ENCODE assay signal across 28 mouse cellular contexts in genomic region chr5:119891960-119892359, GRCm38 (mm10). TPM values are rescaled to one million over a fixed set of nuclear protein-coding genes. Genes with fewer than 3 reads are reported as not detected.
DNase-seq lines count a peak whose midpoint lies in the region; ATAC-seq and TF ChIP-seq lines count a peak whose summit lies in the region.
"Had no signal": no experiment of that assay in that cellular context is flagged by ENCODE, and none has a peak within 500 bp of the region (broad histone marks: within the 10 kb centered on the region; RNA-seq: fewer than 3 reads in every experiment).

No protein-coding gene starts in this region.

- 45% methylated on average over 5 of the region's 5 CpGs for WGBS in embryonic facial prominence, embryonic 12.5 days
- 63% methylated on average over 5 of the region's 5 CpGs for WGBS in embryonic facial prominence, embryonic 10.5 days
- 48% methylated on average over 5 of the region's 5 CpGs for WGBS in midbrain, embryonic 14.5 days
- 34% methylated on average over 5 of the region's 5 CpGs for WGBS in midbrain, postnatal 0 days
- 21% methylated on average over 5 of the region's 5 CpGs for WGBS in limb, embryonic 14.5 days
- 27% methylated on average over 5 of the region's 5 CpGs for WGBS in midbrain, embryonic 16.5 days
- WGBS in kidney, embryonic 15.5 days: 43% methylated on average over 5 of the region's 5 CpGs

- no peak for TF ChIP-seq POLR2A in limb, embryonic 14.5 days (IDR thresholded peaks at IDR 0.05; ENCODE audit: borderline replicate concordance, extremely low read depth, insufficient read depth, insufficient read length)

- no peaks in the 10 kb centered on the region for H3K36me3 ChIP-seq in embryonic facial prominence, embryonic 12.5 days
- no peaks in the 10 kb centered on the region for H3K36me3 ChIP-seq in embryonic facial prominence, embryonic 10.5 days (replicated peaks)
- no peaks in the 10 kb centered on the region for H3K36me3 ChIP-seq in midbrain, embryonic 14.5 days (ENCODE audit: control insufficient read depth, insufficient read depth, low read length)
- H3K36me3 ChIP-seq in midbrain, postnatal 0 days (ENCODE audit: insufficient read depth, low read length): no peaks in the 10 kb centered on the region
- no peaks in the 10 kb centered on the region for H3K36me3 ChIP-seq in limb, embryonic 14.5 days (ENCODE audit: control insufficient read depth, insufficient read depth, low read length)
- no peaks in the 10 kb centered on the region for H3K36me3 ChIP-seq in midbrain, embryonic 16.5 days (ENCODE audit: control insufficient read depth, insufficient read depth, low read length)
- no peaks in the 10 kb centered on the region for H3K36me3 ChIP-seq in kidney, embryonic 15.5 days
- H3K36me3 ChIP-seq: forebrain, embryonic 12.5 days; forebrain, embryonic 15.5 days; G1E; heart, embryonic 12.5 days; heart, embryonic 15.5 days; hindbrain, embryonic 10.5 days; hindbrain, embryonic 13.5 days had no signal

- no peak overlapping the region for H3K4me3 ChIP-seq in embryonic facial prominence, embryonic 12.5 days
- no peak overlapping the region for H3K4me3 ChIP-seq in embryonic facial prominence, embryonic 10.5 days
- H3K4me3 ChIP-seq in midbrain, embryonic 14.5 days (replicated peaks; ENCODE audit: low read depth, low read length): no peak overlapping the region
- H3K4me3 ChIP-seq in midbrain, postnatal 0 days (ENCODE audit: low read depth, low read length): no peak overlapping the region
- H3K4me3 ChIP-seq in limb, embryonic 14.5 days (replicated peaks; ENCODE audit: low read length): no peak overlapping the region
- no peak overlapping the region for H3K4me3 ChIP-seq in midbrain, embryonic 16.5 days (ENCODE audit: low read depth, low read length)
- no peak overlapping the region for H3K4me3 ChIP-seq in kidney, embryonic 15.5 days (replicated peaks)
- H3K4me3 ChIP-seq: erythroblast, embryonic 14.5 days; forebrain, embryonic 12.5 days; forebrain, embryonic 15.5 days; heart, embryonic 12.5 days; heart, embryonic 15.5 days; hindbrain, embryonic 10.5 days; hindbrain, embryonic 13.5 days had no signal

- no peak for DNase-seq in embryonic facial prominence, embryonic 10.5 days (ENCODE audit: low spot score)
- no peak for DNase-seq in midbrain, embryonic 14.5 days
- DNase-seq in midbrain, postnatal 0 days (ENCODE audit: low spot score): no peak
- peak; percentile 67 for DNase-seq in limb, embryonic 14.5 days (ENCODE audit: low spot score)
- DNase-seq: adrenal gland, postnatal 10 days; adrenal gland, postnatal 36 days; B cell, adult 2 months; cerebellum, adult 18-20 months; cerebellum, adult 9-10 months; cerebellum, postnatal 14 days; gastrocnemius, postnatal 25 days; heart, adult 18-20 months; heart, postnatal 10 days; heart, postnatal 36 days had no signal

- no peaks in the 10 kb centered on the region for H3K27me3 ChIP-seq in embryonic facial prominence, embryonic 12.5 days
- no peaks in the 10 kb centered on the region for H3K27me3 ChIP-seq in embryonic facial prominence, embryonic 10.5 days (replicated peaks; ENCODE audit: low read depth, poor library complexity, severe bottlenecking)
- H3K27me3 ChIP-seq in midbrain, embryonic 14.5 days (ENCODE audit: control insufficient read depth, insufficient read depth, low read length): no peaks in the 10 kb centered on the region
- no peaks in the 10 kb centered on the region for H3K27me3 ChIP-seq in midbrain, postnatal 0 days (ENCODE audit: insufficient read depth, low read length)
- H3K27me3 ChIP-seq in limb, embryonic 14.5 days (ENCODE audit: control insufficient read depth, insufficient read depth, low read length): no peaks in the 10 kb centered on the region
- no peaks in the 10 kb centered on the region for H3K27me3 ChIP-seq in midbrain, embryonic 16.5 days (ENCODE audit: control insufficient read depth, insufficient read depth, low read depth, low read length)
- peaks cover 3% of the 10 kb centered on the region; the same call in 1 of the 2 replicates for H3K27me3 ChIP-seq in kidney, embryonic 15.5 days
- H3K27me3 ChIP-seq: CH12.LX; forebrain, embryonic 12.5 days; forebrain, embryonic 15.5 days; heart, embryonic 15.5 days; hindbrain, embryonic 13.5 days; Patski had no signal

- ATAC-seq in embryonic facial prominence, embryonic 12.5 days (ENCODE audit: insufficient number of reproducible peaks, insufficient read depth, low FRiP score, low TSS enrichment): no peak
- ATAC-seq in midbrain, embryonic 14.5 days (ENCODE audit: low FRiP score, low TSS enrichment): no peak
- ATAC-seq in midbrain, postnatal 0 days (ENCODE audit: low FRiP score): no peak
- peak; percentile 73; the same call in 1 of the 2 replicates for ATAC-seq in limb, embryonic 14.5 days (ENCODE audit: low FRiP score, low read depth)
- no peak for ATAC-seq in midbrain, embryonic 16.5 days
- ATAC-seq in kidney, embryonic 15.5 days (replicated peaks; ENCODE audit: low FRiP score): no peak
- ATAC-seq: forebrain, embryonic 15.5 days; hindbrain, embryonic 16.5 days; Patski had no signal

- no peaks in the 10 kb centered on the region for H3K4me1 ChIP-seq in embryonic facial prominence, embryonic 12.5 days
- H3K4me1 ChIP-seq in embryonic facial prominence, embryonic 10.5 days: peaks cover 6% of the 10 kb centered on the region; the same call in 1 of the 2 replicates
- H3K4me1 ChIP-seq in midbrain, embryonic 14.5 days (ENCODE audit: control insufficient read depth, insufficient read depth, low read length): peaks cover 3% of the 10 kb centered on the region; the same call in 1 of the 2 replicates
- H3K4me1 ChIP-seq in midbrain, postnatal 0 days (ENCODE audit: insufficient read depth, low read length): 0 out of 2 replicates have a peak, but pooled peaks cover 3% of the 10 kb centered on the region
- H3K4me1 ChIP-seq in limb, embryonic 14.5 days (ENCODE audit: control insufficient read depth, insufficient read depth, low read length): peaks cover 9% of the 10 kb centered on the region
- peaks cover 8% of the 10 kb centered on the region for H3K4me1 ChIP-seq in midbrain, embryonic 16.5 days (ENCODE audit: control insufficient read depth, insufficient read depth, low read length)
- no peaks in the 10 kb centered on the region for H3K4me1 ChIP-seq in kidney, embryonic 15.5 days
- H3K4me1 ChIP-seq: forebrain, embryonic 15.5 days; heart, embryonic 15.5 days had no signal

- no peak overlapping the region for H3K9ac ChIP-seq in embryonic facial prominence, embryonic 12.5 days
- H3K9ac ChIP-seq in midbrain, embryonic 14.5 days (replicated peaks; ENCODE audit: low read length): no peak overlapping the region
- H3K9ac ChIP-seq in midbrain, postnatal 0 days (replicated peaks; ENCODE audit: low read length, poor library complexity, severe bottlenecking): no peak overlapping the region
- H3K9ac ChIP-seq in limb, embryonic 14.5 days (ENCODE audit: low read depth, low read length, severe bottlenecking): no peak overlapping the region
- H3K9ac ChIP-seq in midbrain, embryonic 16.5 days (ENCODE audit: low read depth, low read length): no peak overlapping the region
- no peak overlapping the region for H3K9ac ChIP-seq in kidney, embryonic 15.5 days
- H3K9ac ChIP-seq: forebrain, embryonic 12.5 days; forebrain, embryonic 15.5 days; heart, embryonic 12.5 days; heart, embryonic 15.5 days; hindbrain, embryonic 13.5 days had no signal

- H3K27ac ChIP-seq in embryonic facial prominence, embryonic 12.5 days: 0 out of 2 replicates have a peak overlapping the region, but pooled peaks have one; percentile 17
- no peak overlapping the region for H3K27ac ChIP-seq in embryonic facial prominence, embryonic 10.5 days (replicated peaks)
- peak overlapping the region; percentile 37; the same call in 1 of the 2 replicates for H3K27ac ChIP-seq in midbrain, embryonic 14.5 days (replicated peaks; ENCODE audit: low read depth, low read length)
- no peak overlapping the region for H3K27ac ChIP-seq in midbrain, postnatal 0 days (ENCODE audit: low read depth, low read length)
- peak overlapping the region; percentile 61 for H3K27ac ChIP-seq in limb, embryonic 14.5 days (replicated peaks; ENCODE audit: low read depth, low read length)
- peak overlapping the region; percentile 56 for H3K27ac ChIP-seq in midbrain, embryonic 16.5 days (ENCODE audit: low read length)
- no peak overlapping the region for H3K27ac ChIP-seq in kidney, embryonic 15.5 days
- H3K27ac ChIP-seq: forebrain, embryonic 12.5 days; forebrain, embryonic 15.5 days; heart, embryonic 15.5 days; hindbrain, embryonic 10.5 days; hindbrain, embryonic 13.5 days had no signal

- no peaks in the 10 kb centered on the region for H3K9me3 ChIP-seq in embryonic facial prominence, embryonic 12.5 days
- no peaks in the 10 kb centered on the region for H3K9me3 ChIP-seq in embryonic facial prominence, embryonic 10.5 days
- no peaks in the 10 kb centered on the region for H3K9me3 ChIP-seq in midbrain, embryonic 14.5 days (ENCODE audit: control insufficient read depth, low read length)
- H3K9me3 ChIP-seq in midbrain, postnatal 0 days (ENCODE audit: low read length): no peaks in the 10 kb centered on the region
- no peaks in the 10 kb centered on the region for H3K9me3 ChIP-seq in limb, embryonic 14.5 days (ENCODE audit: control insufficient read depth, low read length)
- no peaks in the 10 kb centered on the region for H3K9me3 ChIP-seq in midbrain, embryonic 16.5 days (replicated peaks; ENCODE audit: control insufficient read depth, low read length, poor library complexity, severe bottlenecking)
- H3K9me3 ChIP-seq in kidney, embryonic 15.5 days (replicated peaks): no peaks in the 10 kb centered on the region
- H3K9me3 ChIP-seq: forebrain, embryonic 12.5 days; forebrain, embryonic 15.5 days; heart, embryonic 12.5 days; heart, embryonic 15.5 days had no signal

- TF ChIP-seq CTCF in midbrain, postnatal 0 days (IDR thresholded peaks at IDR 0.05): no peak

- H3K4me2 ChIP-seq in embryonic facial prominence, embryonic 12.5 days (replicated peaks): no peak overlapping the region
- H3K4me2 ChIP-seq in midbrain, embryonic 14.5 days (ENCODE audit: low read length): no peak overlapping the region
- H3K4me2 ChIP-seq in midbrain, postnatal 0 days (ENCODE audit: low read depth, low read length, poor library complexity, severe bottlenecking): no peak overlapping the region
- no peak overlapping the region for H3K4me2 ChIP-seq in limb, embryonic 14.5 days (replicated peaks; ENCODE audit: low read depth, low read length, severe bottlenecking)
- H3K4me2 ChIP-seq in midbrain, embryonic 16.5 days (ENCODE audit: low read length): no peak overlapping the region
- no peak overlapping the region for H3K4me2 ChIP-seq in kidney, embryonic 15.5 days
- H3K4me2 ChIP-seq: forebrain, embryonic 12.5 days; forebrain, embryonic 15.5 days; heart, embryonic 12.5 days; heart, embryonic 15.5 days; hindbrain, embryonic 13.5 days had no signal

RNA-seq across cellular contexts. Expression of gene Tbx5, which starts 59.5 kb away (rescaled TPM):
- 1.2 and 2.3 TPM in 2 replicates for polyA plus RNA-seq in embryonic facial prominence, embryonic 12.5 days (2016; fragmentation: Nextera tagmentation; extraction: Ambion mirVana)
- polyA plus RNA-seq in embryonic facial prominence, embryonic 10.5 days (2016; fragmentation: Nextera tagmentation; extraction: Ambion mirVana): 0.45 and 0.98 TPM in 2 replicates
- 0.11 TPM in 1 of 2 replicates, not detected in the other for polyA plus RNA-seq in midbrain, embryonic 14.5 days (2014; fragmentation: Nextera tagmentation; extraction: Ambion mirVana)
- total RNA-seq in midbrain, postnatal 0 days (2014; rRNA removed): not detected in 2 replicates
- polyA plus RNA-seq in midbrain, postnatal 0 days (2015; fragmentation: Nextera tagmentation; extraction: Ambion mirVana): 0.04 TPM in 1 of 2 replicates, not detected in the other
- polyA plus RNA-seq in limb, embryonic 14.5 days (2012; rRNA removed): 36.9 and 39.3 TPM in 2 replicates
- polyA plus RNA-seq in limb, embryonic 14.5 days (2014; fragmentation: Nextera tagmentation; extraction: Ambion mirVana): 22.4 and 29.3 TPM in 2 replicates
- 0.05 TPM in 1 of 2 replicates, not detected in the other for polyA plus RNA-seq in midbrain, embryonic 16.5 days (2015; fragmentation: Nextera tagmentation; extraction: Ambion mirVana)
- polyA plus RNA-seq in kidney, embryonic 15.5 days (2015; fragmentation: Nextera tagmentation; extraction: Ambion mirVana): 0.14 TPM in 1 of 2 replicates, not detected in the other
- total RNA-seq: CH12.LX had no signal
- polyA plus RNA-seq: erythroblast, embryonic 14.5 days; forebrain, embryonic 15.5 days; G1E; hindbrain, embryonic 10.5 days; hindbrain, embryonic 13.5 days; Patski had no signal

Comparison
In these comparisons a context has a peak if more than half of its experiments do, and no peak if none do; other contexts are left out.
1. H3K27ac ChIP-seq: peak in embryonic facial prominence, embryonic 12.5 days (single experiment), midbrain, embryonic 14.5 days (single experiment), limb, embryonic 14.5 days (single experiment) and midbrain, embryonic 16.5 days (single experiment); none in embryonic facial prominence, embryonic 10.5 days (single experiment), midbrain, postnatal 0 days (single experiment) and kidney, embryonic 15.5 days (single experiment).